Mouse (Mus musculus) mesoderm, embryonic 11.5 days (tissue): ENCODE measurements around the gene Dlg2.
A peak's percentile ranks its signal among the peaks of the same experiment; 100 is the strongest.
"Not testable (repeated sequence)": the region's sequence is repeated elsewhere in the genome, so short reads cannot be mapped to it uniquely, and the experiment has no call there.

Experiments used
- DNase-seq: peaks from one replicate; pipeline ENCODE4 v3.0.0-alpha.2; 2012; ENCODE audit warnings: low read depth, low spot score

The Dlg2 gene

GRCm38 (mm10) chr7:90825640-90826039 lies 349.2 kb downstream of the Dlg2 start:
- no peak for DNase-seq

DNA sequence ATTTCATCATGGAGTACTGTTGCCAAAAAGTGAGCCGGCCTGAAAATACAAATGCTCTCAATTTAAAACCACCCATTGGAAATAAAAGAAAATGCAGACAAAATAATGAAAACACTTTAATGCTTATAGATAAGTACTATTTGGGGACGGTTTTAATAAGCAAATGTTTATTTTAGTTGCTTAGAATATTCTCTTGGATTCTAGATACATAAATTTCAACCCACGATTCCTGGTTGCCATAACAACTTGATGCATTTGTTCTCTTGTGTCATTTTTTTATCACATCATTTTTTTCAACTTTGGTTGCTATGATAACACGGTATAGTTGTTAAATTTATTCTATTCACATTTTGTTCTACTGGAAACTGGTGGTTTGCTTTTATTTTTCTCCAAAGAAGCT lies 364.8 kb downstream of the Dlg2 start:
- DNase-seq, result no peak

- peak; percentile 69 for DNase-seq
These were observed 367.1 kb downstream of the Dlg2 start for GRCm38 (mm10) chr7:90843345-90844293.

- DNase-seq, result not testable (repeated sequence)
These were observed 400.3 kb downstream of the Dlg2 start for GRCm38 (mm10) chr7:90876796-90877195.

DNA sequence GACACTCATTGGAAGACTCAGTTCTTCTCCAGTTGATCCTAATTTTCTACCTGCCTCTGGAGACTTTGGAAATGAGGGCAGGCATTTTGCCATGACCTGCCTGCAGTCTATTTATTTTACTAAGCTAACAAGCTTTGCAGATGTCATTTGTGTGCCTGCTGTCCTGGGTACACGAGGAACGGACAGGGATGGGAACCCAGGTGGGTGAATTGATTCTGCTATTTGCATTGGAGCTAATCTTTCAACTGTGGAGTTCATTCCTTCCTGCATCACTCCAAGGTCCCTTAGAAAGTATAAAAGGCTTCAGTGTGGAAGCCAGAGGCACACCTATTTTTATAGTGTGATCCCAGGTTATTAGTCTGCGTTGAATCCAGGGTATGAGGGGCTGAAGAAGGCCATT lies 406.3 kb downstream of the Dlg2 start:
- no peak for DNase-seq

- peak; percentile 12 for DNase-seq
These were observed 410.0 kb downstream of the Dlg2 start for GRCm38 (mm10) chr7:90886396-90887006.

GRCm38 (mm10) chr7:90887007-90887720 lies 410.7 kb downstream of the Dlg2 start:
- DNase-seq, result peak; percentile 56

DNA sequence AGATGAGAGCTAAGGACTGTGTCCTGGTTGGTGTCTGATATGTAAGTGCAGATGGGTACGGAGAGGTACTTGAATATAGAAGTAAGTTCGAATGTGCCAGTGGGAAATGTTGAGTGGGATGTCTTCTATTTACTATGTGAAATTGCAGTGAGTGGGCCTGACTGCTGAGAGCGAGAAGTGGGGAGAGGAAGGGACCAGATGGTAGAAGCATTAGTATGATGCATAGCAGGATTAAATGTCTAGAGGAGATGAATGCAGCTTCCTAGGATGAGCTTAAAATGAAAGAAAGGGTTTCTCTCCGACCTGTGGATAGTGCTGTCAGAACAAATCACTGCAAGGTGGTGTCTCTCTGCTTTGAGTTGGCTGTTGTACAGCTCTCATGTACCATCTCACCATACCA lies 451.0 kb downstream of the Dlg2 start:
- DNase-seq, result no peak

DNA sequence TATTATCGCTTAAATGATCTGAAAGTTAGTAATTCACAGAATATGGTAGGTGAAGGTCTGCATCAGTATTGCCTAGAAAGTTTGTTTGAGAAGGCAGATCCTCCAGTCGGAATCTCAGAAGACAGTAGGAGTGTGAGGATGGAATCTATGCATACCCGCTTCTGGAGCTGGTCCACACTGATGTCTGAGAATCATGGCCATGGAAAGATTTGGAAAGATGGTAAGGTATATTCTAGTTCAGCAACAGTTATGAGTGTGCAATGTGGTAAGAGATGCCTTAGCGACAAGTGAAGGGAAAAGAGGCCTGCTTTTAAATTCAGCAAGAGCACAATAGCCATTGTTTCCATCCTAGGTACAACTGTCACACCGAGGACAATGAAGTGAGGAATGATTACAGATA lies 464.3 kb downstream of the Dlg2 start:
- DNase-seq, result no peak

- no peak for DNase-seq
These were observed 470.6 kb downstream of the Dlg2 start for GRCm38 (mm10) chr7:90947073-90947472.

DNA sequence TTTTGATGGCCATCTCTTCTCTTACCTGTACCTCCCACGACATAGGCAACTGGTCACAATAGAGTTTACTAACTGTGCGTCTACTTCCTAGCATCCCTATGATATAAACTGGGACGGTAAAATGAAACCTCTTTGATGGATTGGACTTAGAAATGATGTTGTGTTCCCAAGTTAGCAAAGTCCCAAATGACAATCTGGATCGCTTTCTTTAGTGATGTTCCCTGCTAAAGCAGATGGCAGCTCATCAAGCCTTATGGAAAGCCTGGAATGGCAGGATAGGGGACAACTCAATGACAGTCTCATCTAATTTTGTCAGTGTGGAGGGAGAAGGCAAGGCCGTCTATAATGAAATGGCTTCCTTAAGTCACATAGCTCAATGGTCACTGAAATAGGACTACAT lies 472.7 kb downstream of the Dlg2 start:
- DNase-seq, result no peak

- no peak for DNase-seq
These were observed 500.8 kb downstream of the Dlg2 start for GRCm38 (mm10) chr7:90977241-90977640.

GRCm38 (mm10) chr7:90982069-90982468 lies 505.6 kb downstream of the Dlg2 start:
- DNase-seq, result no peak

DNA sequence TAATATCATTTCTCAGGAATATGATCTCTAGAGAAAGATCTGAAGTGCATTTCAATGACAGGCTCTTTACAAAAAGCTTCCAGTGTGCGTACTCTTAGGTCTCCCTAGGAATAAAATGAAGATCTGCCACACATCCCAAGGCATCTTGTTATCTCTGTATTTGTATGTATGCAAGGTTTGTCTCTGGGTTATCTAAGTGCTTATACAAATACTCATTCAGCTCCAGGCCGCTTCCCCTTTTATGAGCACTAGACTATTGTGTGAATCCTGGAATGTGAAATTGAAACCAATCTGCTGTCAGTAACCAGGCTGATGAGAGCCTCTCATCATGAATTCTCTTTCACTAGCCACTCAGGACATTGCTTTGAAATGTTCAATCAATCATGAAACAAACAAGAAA lies 534.2 kb downstream of the Dlg2 start:
- DNase-seq, result no peak

DNA sequence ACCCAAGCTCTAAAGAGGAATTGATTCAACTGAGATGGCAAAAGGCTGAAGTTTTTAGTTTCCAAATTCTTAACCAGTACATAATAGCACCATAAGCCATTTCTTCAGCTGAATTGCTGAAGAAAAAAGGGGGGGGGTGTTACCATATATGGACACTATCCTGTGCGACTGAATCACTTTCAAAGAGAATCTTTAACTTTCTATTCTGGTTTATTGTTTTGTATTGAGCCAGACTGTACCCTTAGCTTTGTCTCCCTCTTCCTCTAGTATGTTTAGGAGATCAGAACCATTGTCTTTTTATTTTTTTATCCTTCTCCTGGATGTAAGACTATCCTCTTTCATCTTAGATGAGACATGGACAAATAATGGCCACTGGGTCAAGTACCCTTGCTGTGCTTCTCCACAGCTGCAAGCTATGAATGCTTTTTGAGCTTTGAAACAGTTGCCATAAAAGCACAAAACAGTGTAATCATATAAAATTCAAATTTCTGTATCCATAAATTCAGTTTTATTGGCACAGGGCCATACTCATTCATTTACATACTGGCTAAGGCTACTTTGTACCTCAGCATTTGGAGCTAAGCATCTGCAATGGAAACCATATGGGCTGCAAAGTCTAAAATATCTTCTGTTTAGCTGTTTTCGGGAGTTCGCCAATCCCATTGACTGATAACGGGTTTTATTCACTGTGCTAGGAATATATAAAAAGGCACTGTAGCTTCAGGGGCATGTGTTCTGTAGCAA lies 568.7 kb downstream of the Dlg2 start:
- no peak for DNase-seq

- no peak for DNase-seq
These were observed 569.2 kb downstream of the Dlg2 start for GRCm38 (mm10) chr7:91045742-91046098.

DNA sequence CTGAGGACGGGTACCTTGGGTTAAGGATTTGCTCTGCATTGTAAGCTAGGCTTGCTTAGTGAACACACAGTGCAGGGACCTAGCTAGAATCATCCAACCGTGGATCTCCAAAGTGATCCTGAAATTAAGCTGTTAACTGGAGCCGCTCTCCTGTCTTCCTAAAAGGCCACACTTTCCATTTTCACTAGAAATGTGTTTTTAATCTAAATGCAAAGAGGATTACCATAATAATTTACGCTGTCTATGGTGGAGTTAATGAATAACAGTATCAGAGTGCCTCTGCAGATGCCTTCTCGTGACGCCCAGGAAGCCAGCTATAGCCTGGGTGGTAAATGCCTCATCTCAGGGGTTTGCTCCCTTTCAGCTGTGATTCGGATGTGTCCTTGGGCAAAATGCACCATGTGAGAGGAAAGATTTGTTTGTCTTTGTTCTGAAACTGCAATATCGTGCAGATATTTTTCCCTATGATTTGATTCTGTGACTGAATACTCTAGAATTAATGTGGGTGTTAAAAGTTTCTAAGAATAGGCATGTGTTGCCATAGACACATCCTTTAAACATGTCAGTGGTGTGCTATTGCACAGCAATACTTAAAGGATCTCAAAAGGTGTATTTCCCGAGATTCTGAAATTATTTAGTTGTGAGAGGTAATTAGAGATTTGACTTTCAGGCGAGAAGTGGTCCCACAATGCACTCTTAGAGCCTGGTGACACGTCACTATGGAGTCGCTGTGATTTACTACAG lies 587.0 kb downstream of the Dlg2 start:
- DNase-seq, result no peak

DNA sequence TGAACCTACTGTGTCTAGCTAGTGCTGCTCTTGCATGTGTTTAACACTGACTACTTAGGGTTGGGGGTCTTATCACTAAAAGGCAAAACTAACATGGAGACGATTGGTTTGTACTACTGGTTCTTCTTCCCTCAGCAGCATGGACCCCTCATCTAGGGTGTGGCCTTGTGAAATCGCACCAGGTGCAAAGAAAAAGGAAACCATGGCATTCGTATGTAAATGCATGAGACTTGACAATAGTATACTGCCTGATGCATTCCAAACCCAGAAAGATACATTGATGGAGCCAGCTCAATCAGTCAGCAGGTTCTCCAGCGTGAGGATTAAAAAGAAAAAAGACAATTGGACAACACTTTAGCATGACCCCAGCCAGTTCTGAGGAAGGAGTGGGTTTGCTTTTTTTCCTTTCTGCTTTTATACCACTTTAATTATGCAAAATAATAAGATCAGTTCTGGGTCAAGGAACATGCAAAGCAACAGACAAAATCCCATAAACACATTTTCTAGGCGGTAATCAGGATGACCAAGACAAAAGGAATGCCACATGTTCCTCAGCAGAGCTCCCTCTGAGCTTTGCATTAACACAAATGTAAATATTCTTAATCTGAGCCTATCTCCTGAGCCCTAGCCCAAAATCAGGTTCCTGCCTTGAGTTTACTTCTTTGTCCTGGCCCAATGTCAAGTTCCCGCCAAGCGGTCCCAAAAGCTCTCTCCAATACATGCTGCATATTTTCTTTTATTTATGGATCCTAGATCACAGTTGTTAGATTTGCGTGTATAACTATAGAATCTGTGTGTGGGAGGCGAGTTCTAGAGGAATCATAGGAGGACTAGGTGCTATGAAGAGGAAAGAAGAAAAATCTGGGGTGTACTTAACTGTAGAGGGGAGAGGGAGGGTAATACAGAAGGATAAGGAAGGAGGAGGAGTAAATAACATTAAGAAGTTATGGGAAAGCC lies 595.6 kb downstream of the Dlg2 start:
- no peak for DNase-seq

DNA sequence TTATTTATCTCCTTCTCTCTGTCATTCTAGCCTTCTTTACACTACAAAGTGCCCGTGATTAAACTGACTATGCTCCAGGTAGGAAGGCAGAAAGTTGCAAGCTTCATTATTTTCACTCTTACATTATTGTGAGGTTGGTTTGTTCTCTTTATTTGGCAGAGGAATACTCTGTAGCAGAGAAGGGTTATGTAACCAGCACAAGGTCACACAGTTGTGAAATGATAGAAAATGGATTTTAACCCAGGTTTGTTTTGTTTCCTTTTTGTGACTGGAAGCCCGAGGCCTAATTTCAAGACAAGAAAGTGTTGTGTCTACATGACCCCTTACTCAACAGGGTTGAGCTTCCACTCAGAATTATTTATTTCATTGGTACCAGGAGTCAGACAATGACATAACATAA lies 609.6 kb downstream of the Dlg2 start:
- DNase-seq, result no peak
